Mouse (Mus musculus): ENCODE data around the gene Mrps2. TPM values are rescaled to one million over a fixed set of nuclear protein-coding genes. Genes with fewer than 3 reads are reported as not detected.

Mrps2 gene
- 37.1 TPM for polyA plus RNA-seq (2017; shearing (Covaris generic))

DNA sequence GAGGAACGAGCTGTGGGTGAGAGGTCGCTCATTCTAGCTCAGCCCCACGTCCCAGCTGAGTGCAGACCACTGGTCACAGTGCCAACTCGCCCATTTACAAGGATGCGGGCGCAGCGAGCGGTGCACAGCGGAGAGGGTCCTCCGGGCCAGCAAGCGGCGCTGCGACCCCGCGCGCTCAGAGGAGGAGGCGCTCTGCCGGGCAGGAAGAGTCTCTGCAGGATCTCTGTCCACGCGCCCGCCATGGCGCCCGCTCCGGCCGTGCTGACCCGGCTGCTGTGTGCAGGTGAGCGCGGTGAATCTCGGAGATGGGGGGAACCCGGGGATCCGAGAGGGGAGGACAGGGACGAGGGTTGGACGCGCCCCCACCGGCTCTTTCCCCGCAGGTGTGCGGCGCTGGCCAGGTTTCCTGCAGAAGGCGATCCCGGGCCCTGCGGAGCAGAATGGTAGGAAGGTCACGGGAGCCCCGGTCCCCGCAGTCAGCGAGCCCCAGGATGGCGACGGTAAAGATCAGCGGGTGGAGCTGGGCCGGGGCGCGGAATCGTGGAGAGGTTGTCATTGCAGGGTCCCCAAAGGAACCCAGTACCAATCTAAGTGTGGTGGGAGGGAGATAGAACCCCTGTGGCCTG lies at the start of gene Mrps2:
Gene Mrps2 (plus strand): TSS at position 207 of the 626 bp plus-strand sequence.

DNA sequence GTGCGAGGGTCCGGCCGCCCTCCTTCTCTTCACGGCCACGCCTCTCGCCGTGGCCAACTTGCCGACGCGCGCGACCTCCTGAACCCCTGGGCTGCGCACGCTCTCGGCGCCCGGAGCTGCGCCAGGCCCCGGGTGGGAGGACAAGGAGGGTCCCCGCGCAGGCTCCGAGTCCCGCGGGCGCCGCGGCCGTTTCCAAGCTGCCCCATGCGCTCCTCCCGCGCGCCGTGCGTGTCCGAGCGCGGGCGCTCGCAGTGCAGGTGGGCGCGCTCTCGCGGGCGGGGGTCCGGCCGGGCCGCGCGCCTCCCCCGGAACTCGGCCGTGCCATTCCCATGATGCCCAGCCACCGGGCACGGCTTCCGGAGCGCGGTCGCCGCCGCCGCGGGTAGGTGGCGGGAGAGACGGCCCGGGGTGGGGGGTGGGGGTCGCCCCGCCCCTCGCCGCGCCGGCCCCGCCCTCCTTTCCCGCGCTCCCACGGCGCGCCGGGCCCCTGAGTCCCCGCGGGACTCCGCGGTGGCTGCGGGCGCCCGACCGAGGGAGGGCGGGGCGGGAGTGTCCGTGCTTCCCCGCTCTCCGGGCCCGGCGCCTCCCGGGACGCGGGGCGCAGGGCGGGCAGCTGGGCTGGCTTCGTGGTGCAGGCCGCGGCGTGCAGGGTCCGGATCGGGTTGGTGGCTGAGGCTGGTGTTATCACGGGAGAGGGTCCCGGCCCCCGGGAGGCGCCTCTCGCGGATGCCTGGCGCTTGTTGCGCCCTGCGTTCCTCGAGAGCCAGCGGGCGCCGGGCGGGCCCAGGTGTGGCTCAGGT lies 21.2 kb upstream of the Mrps2 start, which contains the start of gene Ppp1r26:
Gene Ppp1r26 (plus strand): TSS at position 286 of the 800 bp plus-strand sequence.

DNA sequence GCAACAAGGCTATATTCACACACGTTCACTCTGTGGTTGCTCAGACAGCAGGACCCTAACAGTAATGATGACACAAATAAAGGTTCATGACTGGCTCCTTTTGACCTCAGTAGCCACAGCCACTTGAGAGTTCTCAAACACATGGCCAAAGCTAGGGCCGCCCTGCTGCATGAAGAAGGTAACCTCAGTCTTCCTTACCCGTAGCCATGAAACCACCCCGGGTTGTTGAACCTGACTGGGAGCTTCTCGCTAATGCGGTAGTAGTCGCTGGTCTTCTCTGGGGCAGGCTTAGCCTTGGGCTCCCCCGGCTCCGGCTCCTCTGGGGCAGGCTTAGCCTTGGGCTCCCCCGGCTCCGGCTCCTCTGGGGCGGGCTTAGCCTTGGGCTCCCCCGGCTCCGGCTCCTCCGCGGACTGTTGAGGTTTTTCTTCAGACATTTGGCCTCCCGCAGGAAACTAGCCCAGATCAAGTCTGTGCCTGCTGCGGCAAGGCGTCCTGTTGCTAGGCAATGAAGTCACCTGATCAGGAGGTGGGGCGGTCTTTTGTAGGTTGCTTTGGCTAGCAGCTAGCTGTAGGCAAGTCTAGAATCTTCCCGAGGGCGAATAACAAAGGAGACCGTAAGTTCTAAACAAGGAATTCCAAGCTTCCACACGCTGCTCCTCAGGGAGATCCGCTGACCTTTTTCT lies 1.9 kb upstream of the Mrps2 start, which contains the start of gene 1700007K13Rik:
Gene 1700007K13Rik (minus strand): TSS at position 497 of the 683 bp plus-strand sequence.

DNA sequence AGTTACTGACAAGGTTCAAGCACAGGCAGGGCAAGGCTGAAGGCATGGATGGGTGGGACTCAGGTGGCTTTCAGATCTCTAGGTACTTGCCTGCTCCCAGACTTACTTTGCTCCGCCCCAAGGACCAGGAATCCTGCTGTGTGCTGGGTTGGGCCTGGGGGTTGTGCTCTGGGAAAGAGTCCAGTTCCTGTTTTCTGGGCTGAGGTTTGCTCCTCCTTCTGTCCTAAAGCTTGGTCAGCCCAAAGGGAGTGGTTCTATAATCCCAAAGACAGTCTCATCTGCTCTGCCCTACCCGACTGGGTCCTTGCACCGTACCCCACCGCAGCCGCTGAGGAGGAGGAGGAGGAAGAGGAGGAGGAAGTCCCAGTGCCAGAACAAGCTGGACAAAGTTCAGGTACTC lies 28.8 kb downstream of the Mrps2 start, which contains the start of gene Gbgt1:
Gene Gbgt1 (plus strand): TSS at position 221 of the 400 bp plus-strand sequence.

DNA sequence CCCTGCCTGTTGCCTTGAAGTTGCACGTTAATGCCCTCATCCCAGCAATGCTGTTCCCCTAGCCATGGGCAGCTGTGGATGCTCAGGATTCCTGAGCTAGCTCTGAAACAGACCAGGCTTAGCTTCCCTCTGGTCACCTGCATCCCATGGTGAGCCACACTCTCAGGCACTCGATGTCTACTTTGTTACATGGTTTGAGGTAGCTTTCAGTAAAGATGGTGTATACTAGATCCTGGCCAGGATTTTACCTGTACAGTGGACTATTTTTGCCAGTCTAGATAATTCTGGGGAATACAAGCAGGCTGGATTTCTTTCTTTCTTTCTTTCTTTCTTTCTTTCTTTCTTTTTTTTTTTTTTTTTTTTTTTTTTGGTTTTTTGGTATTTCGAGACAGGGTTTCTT lies 37.9 kb downstream of the Mrps2 start, which contains the start of gene Gm10134:
Gene Gm10134 (plus strand): TSS at position 301 of the 400 bp plus-strand sequence.

DNA sequence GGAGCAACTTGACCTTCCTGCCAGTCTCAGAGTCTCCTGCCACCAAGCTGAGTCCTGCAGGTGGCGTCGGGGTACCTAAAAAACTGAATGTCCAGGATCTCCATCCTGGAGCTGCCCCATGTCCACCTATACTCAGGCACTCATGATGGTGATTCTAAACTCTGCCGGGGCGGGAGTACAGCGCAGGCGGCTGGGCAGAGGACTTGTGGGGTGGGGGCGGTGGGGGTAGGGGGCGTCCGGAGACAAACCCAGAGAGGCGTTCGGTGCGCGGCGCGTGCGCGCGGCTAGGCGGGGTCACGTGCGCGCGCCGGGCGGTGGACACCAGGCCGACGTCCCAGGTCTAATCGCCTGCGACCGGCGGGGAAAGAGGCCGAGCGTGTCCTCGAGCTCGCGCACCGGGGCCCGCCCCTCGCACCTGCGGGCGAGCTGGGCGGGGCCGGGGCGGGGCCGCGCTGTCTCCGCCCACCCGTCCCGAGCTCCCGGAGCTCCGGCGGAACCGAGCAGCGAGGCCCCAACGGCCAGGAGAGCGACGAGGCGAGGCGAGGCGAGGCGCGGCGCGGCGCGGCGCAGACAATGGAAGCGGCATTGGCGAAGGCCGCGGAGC lies 45.0 kb downstream of the Mrps2 start, which contains the start of gene Ralgds:
Gene Ralgds (plus strand): TSS at position 328 of the 604 bp plus-strand sequence.

Other genes starting within 250 kb of the Mrps2 start
- 0.21 TPM for gene Ppp1r26, start 21.3 kb upstream of the Mrps2 start, polyA plus RNA-seq (2017; shearing (Covaris generic))
- gene 1700007K13Rik, start 1.7 kb upstream of the Mrps2 start, polyA plus RNA-seq (2017; shearing (Covaris generic)), result not detected
- gene Gbgt1, start 28.8 kb downstream of the Mrps2 start, polyA plus RNA-seq (2017; shearing (Covaris generic)), result not detected
- gene Gm10134, start 38.0 kb downstream of the Mrps2 start, polyA plus RNA-seq (2017; shearing (Covaris generic)), result not detected
- 5.5 TPM for gene Ralgds, start 45.1 kb downstream of the Mrps2 start, polyA plus RNA-seq (2017; shearing (Covaris generic))
- gene Cel, start 95.3 kb downstream of the Mrps2 start, polyA plus RNA-seq (2017; shearing (Covaris generic)), result not detected
- 29.6 TPM for gene Gtf3c5, start 115.7 kb downstream of the Mrps2 start, polyA plus RNA-seq (2017; shearing (Covaris generic))
- gene Gfi1b, start 153.9 kb downstream of the Mrps2 start, polyA plus RNA-seq (2017; shearing (Covaris generic)), result 0.43 TPM
- 32.7 TPM for gene Tsc1, start 173.2 kb downstream of the Mrps2 start, polyA plus RNA-seq (2017; shearing (Covaris generic))
- not detected for gene Spaca9, start 231.7 kb downstream of the Mrps2 start, polyA plus RNA-seq (2017; shearing (Covaris generic))
- not detected for gene Ak8, start 232.1 kb downstream of the Mrps2 start, polyA plus RNA-seq (2017; shearing (Covaris generic))